Mouse (Mus musculus) cerebellum, adult 2 months (tissue): ENCODE data around the gene 2310034G01Rik. TPM values are rescaled to one million over a fixed set of nuclear protein-coding genes. Genes with fewer than 3 reads are reported as not detected.

Source experiments
- DNase-seq, 2 experiments: peaks; one replicate each; pipeline ENCODE4 v3.0.0; 2021
- H3K27ac ChIP-seq: fragments of 200-500 bp; 2 replicates; pipeline ENCODE4 v1.5.1; 2012; ENCODE audit warnings: low read length, control low read depth, inconsistent platforms; ENCODE audit not compliant: insufficient read depth
- H3K27me3 ChIP-seq: fragments of 200-500 bp; 2 replicates; pipeline ENCODE4 v1.6.1; 2012; ENCODE audit warnings: inconsistent platforms, mild to moderate bottlenecking, low read length, moderate library complexity; ENCODE audit not compliant: control insufficient read depth, insufficient read depth
- H3K4me1 ChIP-seq: fragments of 200-500 bp; 2 replicates; pipeline ENCODE4 v1.6.1; 2011; ENCODE audit warnings: low read length; ENCODE audit not compliant: control insufficient read depth, insufficient read depth
- H3K4me3 ChIP-seq: fragments of 200-500 bp; replicated peaks from 2 replicates; pipeline ENCODE3; 2011; ENCODE audit warnings: mild to moderate bottlenecking, low read depth, low read length, control low read depth; ENCODE audit not compliant: insufficient read depth
- CTCF ChIP-seq: fragments of 200-500 bp; IDR thresholded peaks from 2 replicates; pipeline ENCODE4 v1.5.1; 2011; ENCODE audit warnings: low read depth, mild to moderate bottlenecking, control low read depth, low read length, moderate library complexity, borderline replicate concordance; ENCODE audit not compliant: insufficient read depth
- POLR2A ChIP-seq: fragments of 200-500 bp; IDR thresholded peaks from 2 replicates; pipeline ENCODE4 v1.6.1; 2011; ENCODE audit warnings: low read length, control low read depth, borderline replicate concordance; ENCODE audit not compliant: insufficient read depth
- WGBS: fragments of 180-500 bp; shearing (Covaris S2); methylation state at CpG from one replicate; pipeline ENCODE4 v1.1.7; 2018; 5-methylcytosine and 5-hydroxymethylcytosine counted together
- polyA plus RNA-seq: library from polyadenylated mRNA; depleted of rRNA; stranded (reverse); fragments of >200 nt; gene quantifications from 2 replicates; pipeline ENCODE4 v1.2.3, GENCODE M21; 2012

Gene 2310034G01Rik
- polyA plus RNA-seq, 1 experiment, result 1.7 TPM

DNA sequence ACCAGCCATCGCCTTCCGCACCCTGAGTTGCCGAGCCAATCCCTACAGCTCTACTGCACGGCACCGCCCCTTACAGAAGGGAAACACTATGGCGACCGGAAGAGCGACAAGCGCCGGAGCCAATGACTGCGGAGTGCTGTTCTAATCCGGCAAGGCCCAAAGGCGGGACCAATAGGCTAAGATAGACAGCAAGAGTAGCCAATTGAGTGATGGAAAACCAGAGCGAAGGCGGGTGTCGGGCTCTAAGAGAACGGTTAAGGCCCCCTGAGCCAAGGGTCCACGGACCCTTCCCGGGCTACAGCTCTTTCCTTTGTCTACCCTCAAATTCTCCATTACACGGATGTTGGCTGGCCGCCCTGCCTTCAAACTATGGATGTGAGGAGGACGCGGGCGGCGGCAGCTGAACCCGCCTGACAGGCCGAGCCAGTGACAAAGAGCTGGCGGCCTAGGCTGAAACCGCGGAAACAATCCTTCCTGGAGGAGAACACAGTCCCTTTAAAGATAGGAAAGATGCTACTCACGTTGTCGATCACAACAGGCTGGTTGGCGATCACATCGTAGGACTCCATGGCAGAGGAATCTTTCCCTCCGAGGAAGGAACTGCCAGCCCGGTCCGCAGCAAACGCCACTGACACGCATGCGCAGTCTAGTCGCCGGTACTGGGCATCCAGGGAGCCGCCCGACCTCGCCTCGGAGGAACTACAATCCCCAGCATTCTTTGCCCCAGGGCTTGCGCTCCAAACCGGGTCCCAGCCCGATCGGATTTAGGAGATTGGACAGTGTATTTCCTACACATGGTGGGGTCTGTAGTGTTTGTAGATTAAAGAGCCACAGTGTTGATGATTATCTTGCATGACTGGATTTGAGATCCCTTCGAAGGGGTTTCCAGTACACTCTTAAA lies 45.3 kb upstream of the 2310034G01Rik start, which contains the start of gene Actr1a:
TSS of gene Actr1a (minus strand) at position 640 of the 901 bp plus-strand sequence.
- peaks cover 9% of the 10 kb centered on the region for H3K4me1 ChIP-seq
- H3K27ac ChIP-seq, result peak within 1 kb of the TSS; percentile 47
- peak; percentile 94 for TF ChIP-seq POLR2A
- TF ChIP-seq CTCF, result no peak
- peak within 1 kb of the TSS; percentile 92 for H3K4me3 ChIP-seq
- WGBS, result under 1% methylated on average over 51 of the region's 51 CpGs
- H3K27me3 ChIP-seq, result no peaks in the 10 kb centered on the region
- DNase-seq, result peak; percentile 98

DNA sequence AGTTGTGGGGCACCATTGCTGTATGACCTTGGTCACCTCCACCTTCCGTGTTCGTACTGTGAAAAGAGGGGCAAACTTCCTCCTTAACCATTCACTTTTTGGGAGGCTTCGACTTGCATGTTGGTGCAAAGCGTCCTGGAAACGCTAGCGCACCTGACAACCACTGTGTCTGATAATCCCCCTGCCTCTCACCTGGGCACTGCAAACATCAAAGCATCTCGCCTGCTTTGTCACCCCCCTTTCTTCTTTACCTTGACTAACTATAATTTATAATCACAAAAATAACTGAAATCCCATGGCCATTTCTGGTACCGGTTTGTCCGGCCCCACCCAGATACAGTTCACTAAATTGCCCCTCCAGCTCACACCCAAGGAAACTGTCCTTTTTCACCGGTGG lies 44.6 kb upstream of the 2310034G01Rik start:
- Histone ChIP-seq H3K27ac (no peak overlapping the region), H3K4me3 (peak overlapping the region; percentile 92), H3K4me1 (peaks cover 9% of the 10 kb centered on the region), H3K27me3 (no peaks in the 10 kb centered on the region)
- 3% methylated on average over 10 of the region's 10 CpGs for WGBS
- no peak for TF ChIP-seq CTCF
- TF ChIP-seq POLR2A, result no peak
- DNase-seq, result peak in 1 of 2 experiments; percentile 20

DNA sequence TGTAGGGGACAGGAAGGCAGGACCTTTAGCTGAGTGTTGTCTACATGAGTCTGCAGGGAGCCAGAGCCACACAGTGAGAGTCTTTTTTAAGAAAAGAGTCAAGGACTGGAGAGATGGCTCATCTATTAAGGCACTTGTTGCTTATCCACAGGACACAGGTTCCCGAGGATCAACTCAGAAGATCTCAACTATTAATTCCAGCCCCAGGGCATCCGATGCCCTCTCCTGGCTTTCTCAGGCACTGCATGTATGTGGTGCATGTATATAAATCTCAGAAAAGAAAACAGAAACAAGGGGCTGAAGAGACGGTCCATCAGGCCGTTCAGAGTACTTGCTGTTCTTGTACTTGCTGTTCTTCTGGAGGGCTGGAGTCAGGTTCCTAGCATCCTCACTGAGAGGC lies 41.9 kb upstream of the 2310034G01Rik start:
- Histone ChIP-seq H3K4me3 (no peak overlapping the region), H3K27ac (no peak overlapping the region), H3K4me1 (peaks cover 8% of the 10 kb centered on the region), H3K27me3 (no peaks in the 10 kb centered on the region)
- TF ChIP-seq CTCF (peak; percentile 63; the same call in 1 of the 2 replicates), POLR2A (no peak)
- WGBS, result 11% methylated on average over 4 of the region's 4 CpGs
- DNase-seq, result peak in 1 of 2 experiments; percentile 36

DNA sequence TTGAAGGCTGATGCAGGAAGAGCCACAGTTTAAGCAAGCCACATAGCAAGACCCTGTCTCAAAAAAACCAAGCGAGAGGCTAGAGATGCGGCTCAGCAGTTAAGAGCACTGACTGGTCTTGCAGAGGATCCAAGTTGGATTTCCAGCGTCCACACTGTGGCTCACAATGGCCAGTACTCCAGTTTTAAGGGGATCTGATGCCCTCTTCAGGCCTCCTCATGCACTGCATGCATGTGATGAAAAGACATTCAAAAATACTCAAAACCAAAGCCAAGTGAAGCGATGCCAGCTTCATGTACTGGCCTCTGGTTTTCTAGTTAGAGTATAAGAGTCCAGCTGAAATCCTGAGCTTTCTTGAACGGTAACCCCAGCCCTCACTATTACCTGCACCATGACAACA lies 39.8 kb upstream of the 2310034G01Rik start:
- H3K4me1 ChIP-seq, result peaks cover 8% of the 10 kb centered on the region
- peak in 1 of 2 experiments; percentile 41 for DNase-seq
- H3K27me3 ChIP-seq, result no peaks in the 10 kb centered on the region
- 76% methylated on average over 5 of the region's 5 CpGs for WGBS
- H3K4me3 ChIP-seq, result no peak overlapping the region
- H3K27ac ChIP-seq, result no peak overlapping the region
- TF ChIP-seq POLR2A (no peak), CTCF (peak; percentile 38; the same call in 1 of the 2 replicates)

DNA sequence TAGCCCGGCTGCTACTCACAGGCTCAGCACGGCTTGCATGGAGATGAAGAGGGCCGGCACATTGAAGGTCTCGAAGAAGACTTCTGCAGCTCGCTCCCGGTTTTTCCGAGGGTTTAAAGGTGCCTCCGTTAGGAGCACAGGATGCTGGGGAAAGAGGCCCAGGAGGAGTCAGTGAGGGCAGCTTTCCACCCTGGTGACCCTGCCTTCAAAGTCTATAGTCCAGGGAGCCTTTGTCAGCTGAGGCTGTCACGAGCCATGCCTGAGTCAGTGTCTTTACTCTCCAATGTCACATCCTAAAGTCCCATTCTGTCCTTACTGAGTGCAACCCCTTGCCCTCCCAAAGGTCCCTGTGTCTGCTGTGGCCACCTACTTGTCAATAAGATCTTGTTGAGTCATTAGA lies 32.2 kb upstream of the 2310034G01Rik start:
- 87% methylated on average over 9 of the region's 9 CpGs for WGBS
- H3K27me3 ChIP-seq, result no peaks in the 10 kb centered on the region
- no peak for DNase-seq
- H3K27ac ChIP-seq, result no peak overlapping the region
- no peak for TF ChIP-seq POLR2A
- TF ChIP-seq CTCF, result no peak
- H3K4me1 ChIP-seq, result no peaks in the 10 kb centered on the region
- no peak overlapping the region for H3K4me3 ChIP-seq

DNA sequence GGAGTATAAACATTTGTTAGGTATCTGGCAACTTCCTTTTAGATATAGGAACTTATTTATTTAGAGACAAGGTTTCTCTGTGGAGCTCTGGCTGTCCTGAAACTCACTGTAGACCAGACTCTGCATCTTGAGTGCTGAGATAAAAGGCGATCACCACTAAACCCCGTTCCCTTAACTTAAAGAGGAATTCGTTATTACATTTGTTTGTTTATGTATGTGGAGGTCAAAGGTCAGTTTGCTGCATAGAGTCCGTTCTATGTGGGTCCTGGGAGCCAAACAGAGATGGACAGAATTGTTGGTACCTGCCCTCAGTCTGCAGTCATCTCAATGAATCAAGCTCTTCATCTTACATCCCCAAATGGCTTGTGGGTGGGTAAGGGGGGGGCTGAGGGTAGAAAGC lies 25.8 kb upstream of the 2310034G01Rik start:
- H3K4me3 ChIP-seq, result no peak overlapping the region
- WGBS, result 55% methylated on average over 4 of the region's 4 CpGs
- no peak for TF ChIP-seq CTCF
- no peak for TF ChIP-seq POLR2A
- no peak for DNase-seq
- peaks cover 5% of the 10 kb centered on the region for H3K4me1 ChIP-seq
- H3K27ac ChIP-seq, result no peak overlapping the region
- H3K27me3 ChIP-seq, result no peaks in the 10 kb centered on the region

DNA sequence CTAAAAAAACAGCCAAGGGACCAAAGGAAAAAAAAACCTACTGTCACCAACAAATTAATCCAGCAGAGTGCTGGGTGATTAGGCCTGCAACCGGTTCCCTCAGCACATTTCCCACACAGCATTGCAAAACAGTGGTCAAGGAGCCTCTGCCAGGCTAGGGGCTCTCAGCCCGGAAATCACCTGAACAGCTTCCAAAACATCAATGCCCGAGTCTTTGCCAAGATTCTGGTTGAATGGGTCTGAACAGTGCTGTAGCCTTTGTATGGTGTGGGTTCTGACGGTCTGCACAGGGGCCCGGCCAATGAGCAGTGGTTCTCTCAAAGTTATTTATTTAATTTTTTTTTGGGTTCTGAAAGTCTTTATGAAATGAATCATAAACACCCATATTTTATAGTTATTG lies 25.4 kb upstream of the 2310034G01Rik start:
- Histone ChIP-seq H3K27me3 (no peaks in the 10 kb centered on the region), H3K4me1 (peaks cover 5% of the 10 kb centered on the region), H3K27ac (no peak overlapping the region), H3K4me3 (no peak overlapping the region)
- WGBS, result 14% methylated on average over 5 of the region's 5 CpGs
- DNase-seq, result peak in 1 of 2 experiments; percentile 50
- TF ChIP-seq CTCF (no peak), POLR2A (no peak)
